Mouse (Mus musculus) hindbrain, embryonic 14.5 days (tissue): ENCODE data around the gene Krtcap2. TPM values are rescaled to one million over a fixed set of nuclear protein-coding genes. Genes with fewer than 3 reads are reported as not detected.

Experiments used
- ATAC-seq: fragments of 200-750 bp; cut with Nextera tagmentation; 2 replicates; pipeline ENCODE4 v1.8.0; 2017; ENCODE audit warnings: moderate number of reproducible peaks, mild to moderate bottlenecking, moderate TSS enrichment, moderate library complexity; ENCODE audit not compliant: low FRiP score
- DNase-seq: peaks from one replicate; pipeline ENCODE4 v3.0.0-alpha.2; 2015; ENCODE audit warnings: low spot score
- H3K27ac ChIP-seq: fragments of 300-500 bp; sonication (generic); 2 replicates; pipeline ENCODE4 v1.5.1; 2014; ENCODE audit warnings: mild to moderate bottlenecking, moderate library complexity
- H3K27me3 ChIP-seq: fragments of 300-500 bp; sonication (generic); 2 replicates; pipeline ENCODE4 v1.6.1; 2014; ENCODE audit warnings: mild to moderate bottlenecking, low read length, mixed read lengths; ENCODE audit not compliant: control insufficient read depth, insufficient read depth
- H3K36me3 ChIP-seq: fragments of 300-500 bp; sonication (generic); replicated peaks from 2 replicates; pipeline ENCODE4 v1.6.1; 2014; ENCODE audit not compliant: control insufficient read depth, insufficient read depth
- H3K4me1 ChIP-seq: fragments of 300-500 bp; sonication (generic); replicated peaks from 2 replicates; pipeline ENCODE4 v1.6.1; 2014; ENCODE audit warnings: antibody characterized with exemption, low read length, mixed read lengths; ENCODE audit not compliant: control insufficient read depth, insufficient read depth
- H3K4me2 ChIP-seq: fragments of 300-500 bp; sonication (generic); replicated peaks from 2 replicates; pipeline ENCODE4 v1.6.1; 2014; ENCODE audit warnings: mild to moderate bottlenecking, moderate library complexity
- H3K4me3 ChIP-seq: fragments of 300-500 bp; sonication (generic); replicated peaks from 2 replicates; pipeline ENCODE4 v1.5.1; 2014; ENCODE audit warnings: mild to moderate bottlenecking, low read length
- H3K9ac ChIP-seq: fragments of 300-500 bp; sonication (generic); 2 replicates; pipeline ENCODE4 v1.6.1; 2014
- H3K9me3 ChIP-seq: fragments of 300-500 bp; sonication (generic); 2 replicates; pipeline ENCODE4 v1.6.1; 2016; ENCODE audit warnings: low read length; ENCODE audit not compliant: control insufficient read depth
- WGBS: fragments of 180-500 bp; shearing (Covaris S2); extraction: QIAGEN DNeasy Blood & Tissue Kit; methylation state at CpG from one replicate; pipeline ENCODE4 v1.1.7; 2014; 5-methylcytosine and 5-hydroxymethylcytosine counted together
- microRNA counts: library from miRNA; unstranded; fragments of <30 nt; microRNA quantifications from one replicate; lab custom pipeline; 2016
- microRNA-seq: library from miRNA; unstranded; fragments of <30 nt; microRNA quantifications from one replicate; pipeline ENCODE4, GENCODE M21; 2016
- polyA plus RNA-seq: library from polyadenylated mRNA; unstranded; fragments of >200 nt; fragmentation: Nextera tagmentation; extraction: Ambion mirVana; gene quantifications from 2 replicates; pipeline ENCODE4 v1.2.1, GENCODE M21; 2014

Krtcap2 gene
- polyA plus RNA-seq, 1 experiment from 2014 or later, result 224 TPM

GRCm38 (mm10) chr3:89294195-89294594 lies 48.4 kb downstream of the Krtcap2 start:
- H3K4me1 ChIP-seq, result no peaks in the 10 kb centered on the region
- H3K9ac ChIP-seq, result no peak overlapping the region
- no peak overlapping the region for H3K4me3 ChIP-seq
- H3K27ac ChIP-seq, result no peak overlapping the region
- DNase-seq (no peak), ATAC-seq (no peak)
- H3K9me3 ChIP-seq, result no peaks in the 10 kb centered on the region
- H3K27me3 ChIP-seq, result no peaks in the 10 kb centered on the region
- H3K36me3 ChIP-seq, result no peaks in the 10 kb centered on the region
- WGBS, result 81% methylated on average over 5 of the region's 5 CpGs
- H3K4me2 ChIP-seq, result no peak overlapping the region

- no peaks in the 10 kb centered on the region for H3K4me1 ChIP-seq
- H3K27me3 ChIP-seq, result peaks cover 7% of the 10 kb centered on the region; the same call in 1 of the 2 replicates
- ATAC-seq (no peak), DNase-seq (no peak)
- no peak overlapping the region for H3K4me2 ChIP-seq
- no peaks in the 10 kb centered on the region for H3K9me3 ChIP-seq
- no peaks in the 10 kb centered on the region for H3K36me3 ChIP-seq
- 84% methylated on average over 8 of the region's 8 CpGs for WGBS
- no peak overlapping the region for H3K9ac ChIP-seq
- H3K4me3 ChIP-seq, result no peak overlapping the region
- H3K27ac ChIP-seq, result no peak overlapping the region
These were observed 50.0 kb downstream of the Krtcap2 start for GRCm38 (mm10) chr3:89295685-89296230.

GRCm38 (mm10) chr3:89296761-89297396 lies 51.1 kb downstream of the Krtcap2 start:
- Histone ChIP-seq H3K4me2 (no peak overlapping the region), H3K27me3 (peaks cover 7% of the 10 kb centered on the region; the same call in 1 of the 2 replicates), H3K4me1 (no peaks in the 10 kb centered on the region), H3K27ac (no peak overlapping the region), H3K4me3 (no peak overlapping the region), H3K9ac (no peak overlapping the region), H3K9me3 (no peaks in the 10 kb centered on the region), H3K36me3 (no peaks in the 10 kb centered on the region)
- ATAC-seq, result no peak
- DNase-seq, result no peak
- 83% methylated on average over 11 of the region's 11 CpGs for WGBS

GRCm38 (mm10) chr3:89298908-89299307 lies 53.1 kb downstream of the Krtcap2 start:
- no peak overlapping the region for H3K4me3 ChIP-seq
- peaks cover 7% of the 10 kb centered on the region; the same call in 1 of the 2 replicates for H3K27me3 ChIP-seq
- no peaks in the 10 kb centered on the region for H3K9me3 ChIP-seq
- no peaks in the 10 kb centered on the region for H3K4me1 ChIP-seq
- H3K9ac ChIP-seq, result no peak overlapping the region
- no peak overlapping the region for H3K27ac ChIP-seq
- no peak overlapping the region for H3K4me2 ChIP-seq
- whole genome bisulfite sequencing, result 82% methylated on average over 6 of the region's 6 CpGs
- no peak for DNase-seq
- no peak for ATAC-seq
- no peaks in the 10 kb centered on the region for H3K36me3 ChIP-seq

GRCm38 (mm10) chr3:89299499-89299898 lies 53.7 kb downstream of the Krtcap2 start:
- H3K27ac ChIP-seq, result no peak overlapping the region
- DNase-seq (no peak), ATAC-seq (no peak)
- no peaks in the 10 kb centered on the region for H3K4me1 ChIP-seq
- 3% methylated on average over 14 of the region's 14 CpGs for WGBS
- 0 out of 2 replicates have a peak overlapping the region, but pooled peaks have one; percentile 34 for H3K9ac ChIP-seq
- peak overlapping the region; percentile 40 for H3K4me2 ChIP-seq
- no peaks in the 10 kb centered on the region for H3K36me3 ChIP-seq
- peaks cover 7% of the 10 kb centered on the region; the same call in 1 of the 2 replicates for H3K27me3 ChIP-seq
- no peaks in the 10 kb centered on the region for H3K9me3 ChIP-seq
- H3K4me3 ChIP-seq, result peak overlapping the region; percentile 17

MicroRNA genes within 50 kb of the gene (microRNA counts, 519-probe panel; counts per million panel counts)
- 4,891 counts per million, percentile 51 among the panel's probes with 10 or more counts for microRNA mmu-miR-92b (lab: Ali Mortazavi, UCI)

Small RNAs within 50 kb of the gene (microRNA-seq; reads per million reads assigned to microRNA genes)
- gene Mir92b, result 2,494 reads per million, percentile 85 among the genes with 10 or more reads in this experiment

Other genes starting within 250 kb of the Krtcap2 start
- gene Rusc1, start 152.7 kb upstream of the Krtcap2 start, polyA plus RNA-seq, result 95.7 and 117 TPM in 2 replicates
- gene Gm43738, start 144.9 kb upstream of the Krtcap2 start, polyA plus RNA-seq, result not detected in 2 replicates
- 416 and 468 TPM in 2 replicates for gene Fdps, start 144.0 kb upstream of the Krtcap2 start, polyA plus RNA-seq
- 0.11 TPM in 1 of 2 replicates, not detected in the other for gene Pklr, start 109.8 kb upstream of the Krtcap2 start, polyA plus RNA-seq
- 29.9 and 36.8 TPM in 2 replicates for gene Hcn3, start 85.8 kb upstream of the Krtcap2 start, polyA plus RNA-seq
- gene Clk2, start 81.2 kb upstream of the Krtcap2 start, polyA plus RNA-seq, result 19.0 and 19.2 TPM in 2 replicates
- 128 and 134 TPM in 2 replicates for gene Scamp3, start 68.5 kb upstream of the Krtcap2 start, polyA plus RNA-seq
- gene Fam189b, start 62.8 kb upstream of the Krtcap2 start, polyA plus RNA-seq, result 32.9 and 33.3 TPM in 2 replicates
- 45.7 and 48.8 TPM in 2 replicates for gene Gba, start 43.0 kb upstream of the Krtcap2 start, polyA plus RNA-seq
- gene Thbs3, start 30.8 kb upstream of the Krtcap2 start, polyA plus RNA-seq, result 29.0 and 31.0 TPM in 2 replicates
- gene Mtx1, start 18.9 kb upstream of the Krtcap2 start, polyA plus RNA-seq, result 144 and 148 TPM in 2 replicates
- gene Muc1, start 16.9 kb upstream of the Krtcap2 start, polyA plus RNA-seq, result 0.47 and 0.52 TPM in 2 replicates
- 65.8 and 66.5 TPM in 2 replicates for gene Trim46, start 343 bp downstream of the Krtcap2 start, polyA plus RNA-seq
- gene Dpm3, start 13.4 kb downstream of the Krtcap2 start, polyA plus RNA-seq, result 80.7 and 94.4 TPM in 2 replicates
- gene Slc50a1, start 24.6 kb downstream of the Krtcap2 start, polyA plus RNA-seq, result 36.0 and 38.8 TPM in 2 replicates
- gene Efna1, start 35.2 kb downstream of the Krtcap2 start, polyA plus RNA-seq, result 9.4 and 10.8 TPM in 2 replicates
- 62.5 and 70.3 TPM in 2 replicates for gene Efna3, start 77.0 kb downstream of the Krtcap2 start, polyA plus RNA-seq
- gene Efna4, start 92.1 kb downstream of the Krtcap2 start, polyA plus RNA-seq, result 4.4 and 4.9 TPM in 2 replicates
- gene Adam15, start 104.0 kb downstream of the Krtcap2 start, polyA plus RNA-seq, result 40.8 and 44.0 TPM in 2 replicates
- gene Dcst2, start 116.0 kb downstream of the Krtcap2 start, polyA plus RNA-seq, result 0.12 and 0.21 TPM in 2 replicates
- gene Dcst1, start 119.3 kb downstream of the Krtcap2 start, polyA plus RNA-seq, result 0.43 and 1.1 TPM in 2 replicates
- gene Zbtb7b, start 148.8 kb downstream of the Krtcap2 start, polyA plus RNA-seq, result 0.46 and 1.1 TPM in 2 replicates
- gene Lenep, start 156.8 kb downstream of the Krtcap2 start, polyA plus RNA-seq, result not detected in 2 replicates
- 30.8 and 33.4 TPM in 2 replicates for gene Flad1, start 165.9 kb downstream of the Krtcap2 start, polyA plus RNA-seq
- 94.0 and 99.4 TPM in 2 replicates for gene Cks1b, start 172.4 kb downstream of the Krtcap2 start, polyA plus RNA-seq
- gene Shc1, start 172.5 kb downstream of the Krtcap2 start, polyA plus RNA-seq, result 12.1 and 13.9 TPM in 2 replicates
- 47.1 and 50.6 TPM in 2 replicates for gene Pygo2, start 184.2 kb downstream of the Krtcap2 start, polyA plus RNA-seq
- gene Pbxip1, start 190.7 kb downstream of the Krtcap2 start, polyA plus RNA-seq, result 9.8 and 12.8 TPM in 2 replicates
- gene Pmvk, start 208.6 kb downstream of the Krtcap2 start, polyA plus RNA-seq, result 117 and 121 TPM in 2 replicates